In genomic region chr7:77771711-77772449, GRCm38 (mm10) we compare ENCODE assay signal across 9 mouse cellular contexts.
A peak's percentile ranks its signal among the peaks of the same experiment; 100 is the strongest.
DNase-seq lines count a peak whose midpoint lies in the region; ATAC-seq lines count a peak whose summit lies in the region.
"Had no signal": no experiment of that assay in that cellular context is flagged by ENCODE, and none has a peak within 500 bp of the region (broad histone marks: within the 10 kb centered on the region; RNA-seq: fewer than 3 reads in every experiment).

No protein-coding gene starts in this region.

- H3K4me2 ChIP-seq in heart, embryonic 13.5 days = peak overlapping the region; percentile 29
- no peak overlapping the region for H3K4me2 ChIP-seq in embryonic facial prominence, embryonic 11.5 days (ENCODE audit: low read depth, low read length)
- peak overlapping the region; percentile 47 for H3K4me2 ChIP-seq in hindbrain, embryonic 16.5 days (ENCODE audit: low read length)
- H3K4me2 ChIP-seq in liver, embryonic 12.5 days = no peak overlapping the region

- no peaks in the 10 kb centered on the region for H3K27me3 ChIP-seq in heart, embryonic 13.5 days (replicated peaks)
- H3K27me3 ChIP-seq in embryonic facial prominence, embryonic 11.5 days (ENCODE audit: control insufficient read depth, insufficient read depth, low read length) = no peaks in the 10 kb centered on the region
- no peaks in the 10 kb centered on the region for H3K27me3 ChIP-seq in hindbrain, embryonic 16.5 days (replicated peaks; ENCODE audit: control insufficient read depth, insufficient read depth, low read length)
- H3K27me3 ChIP-seq in liver, embryonic 12.5 days (replicated peaks) = no peaks in the 10 kb centered on the region

- no peak for DNase-seq in heart, adult 8-10 months (ENCODE audit: low spot score)
- peak; percentile 21 for DNase-seq in embryonic facial prominence, embryonic 11.5 days (ENCODE audit: low spot score)
- DNase-seq in left cerebral cortex, adult 18-20 months (ENCODE audit: low spot score in 2 of 2) = peak; percentile 3 to 26
- DNase-seq in retina, embryonic 14.5 days (ENCODE audit: low spot score) = peak; percentile 62
- no peak for DNase-seq in urinary bladder, adult 18-20 months (ENCODE audit: low spot score in 2 of 2)

- H3K27ac ChIP-seq in heart, embryonic 13.5 days (replicated peaks) = no peak overlapping the region
- H3K27ac ChIP-seq in embryonic facial prominence, embryonic 11.5 days (replicated peaks; ENCODE audit: low read depth, low read length) = no peak overlapping the region
- H3K27ac ChIP-seq in hindbrain, embryonic 16.5 days (ENCODE audit: low read depth, low read length) = peak overlapping the region; percentile 13; the same call in 1 of the 2 replicates
- H3K27ac ChIP-seq in liver, embryonic 12.5 days = no peak overlapping the region

- WGBS in heart, embryonic 13.5 days = 56% methylated on average over 11 of the region's 11 CpGs
- WGBS in embryonic facial prominence, embryonic 11.5 days = 71% methylated on average over 11 of the region's 11 CpGs
- 33% methylated on average over 11 of the region's 11 CpGs for WGBS in hindbrain, embryonic 16.5 days
- WGBS in liver, embryonic 12.5 days (ENCODE audit: insufficient replicate concordance) = 60% methylated on average over 11 of the region's 11 CpGs

- no peak overlapping the region for H3K4me3 ChIP-seq in heart, embryonic 13.5 days
- H3K4me3 ChIP-seq in embryonic facial prominence, embryonic 11.5 days (ENCODE audit: low read depth, low read length) = no peak overlapping the region
- 0 out of 2 replicates have a peak overlapping the region, but pooled peaks have one; percentile 6 for H3K4me3 ChIP-seq in hindbrain, embryonic 16.5 days (ENCODE audit: low read length)
- no peak overlapping the region for H3K4me3 ChIP-seq in liver, embryonic 12.5 days
- H3K4me3 ChIP-seq: erythroblast, embryonic 14.5 days had no signal

- H3K9me3 ChIP-seq in heart, embryonic 13.5 days = no peaks in the 10 kb centered on the region
- no peaks in the 10 kb centered on the region for H3K9me3 ChIP-seq in embryonic facial prominence, embryonic 11.5 days (replicated peaks; ENCODE audit: control insufficient read depth, low read length)
- H3K9me3 ChIP-seq in hindbrain, embryonic 16.5 days (ENCODE audit: control insufficient read depth, low read length) = no peaks in the 10 kb centered on the region
- H3K9me3 ChIP-seq in liver, embryonic 12.5 days (replicated peaks) = no peaks in the 10 kb centered on the region

- no peak overlapping the region for H3K9ac ChIP-seq in heart, embryonic 13.5 days
- no peak overlapping the region for H3K9ac ChIP-seq in embryonic facial prominence, embryonic 11.5 days (replicated peaks; ENCODE audit: low read length)
- H3K9ac ChIP-seq in hindbrain, embryonic 16.5 days (ENCODE audit: low read depth, low read length) = no peak overlapping the region
- H3K9ac ChIP-seq in liver, embryonic 12.5 days = no peak overlapping the region

- H3K36me3 ChIP-seq in heart, embryonic 13.5 days = no peaks in the 10 kb centered on the region
- no peaks in the 10 kb centered on the region for H3K36me3 ChIP-seq in embryonic facial prominence, embryonic 11.5 days (replicated peaks; ENCODE audit: control insufficient read depth, insufficient read depth, low read depth, low read length)
- H3K36me3 ChIP-seq in hindbrain, embryonic 16.5 days (ENCODE audit: control insufficient read depth, insufficient read depth, low read length) = no peaks in the 10 kb centered on the region
- no peaks in the 10 kb centered on the region for H3K36me3 ChIP-seq in liver, embryonic 12.5 days

- no peak for ATAC-seq in heart, embryonic 13.5 days (ENCODE audit: extremely low read depth, insufficient number of reproducible peaks, low FRiP score, low TSS enrichment)
- no peak for ATAC-seq in embryonic facial prominence, embryonic 11.5 days (replicated peaks; ENCODE audit: insufficient number of reproducible peaks, low FRiP score, low TSS enrichment, low read depth)
- ATAC-seq in hindbrain, embryonic 16.5 days = peak; percentile 93
- ATAC-seq in liver, embryonic 12.5 days = no peak

- H3K4me1 ChIP-seq in heart, embryonic 13.5 days = peaks cover 2% of the 10 kb centered on the region; the same call in 1 of the 2 replicates
- no peaks in the 10 kb centered on the region for H3K4me1 ChIP-seq in embryonic facial prominence, embryonic 11.5 days (ENCODE audit: control insufficient read depth, insufficient read depth, low read length)
- H3K4me1 ChIP-seq in hindbrain, embryonic 16.5 days (ENCODE audit: control insufficient read depth, insufficient read depth, low read depth, low read length) = peaks cover 3% of the 10 kb centered on the region; the same call in 1 of the 2 replicates
- H3K4me1 ChIP-seq in liver, embryonic 12.5 days = no peaks in the 10 kb centered on the region

Comparison
In these comparisons a context has a peak if more than half of its experiments do, and no peak if none do; other contexts are left out.
1. H3K4me2 ChIP-seq: peak in heart, embryonic 13.5 days (single experiment) and hindbrain, embryonic 16.5 days (single experiment); none in embryonic facial prominence, embryonic 11.5 days (single experiment) and liver, embryonic 12.5 days (single experiment).
2. DNase-seq: peak in embryonic facial prominence, embryonic 11.5 days (single experiment), left cerebral cortex, adult 18-20 months (2 of 2) and retina, embryonic 14.5 days (single experiment); none in heart, adult 8-10 months (single experiment) and urinary bladder, adult 18-20 months (0 of 2).